Mouse (Mus musculus): ENCODE results near the gene Gm20388.

DNA sequence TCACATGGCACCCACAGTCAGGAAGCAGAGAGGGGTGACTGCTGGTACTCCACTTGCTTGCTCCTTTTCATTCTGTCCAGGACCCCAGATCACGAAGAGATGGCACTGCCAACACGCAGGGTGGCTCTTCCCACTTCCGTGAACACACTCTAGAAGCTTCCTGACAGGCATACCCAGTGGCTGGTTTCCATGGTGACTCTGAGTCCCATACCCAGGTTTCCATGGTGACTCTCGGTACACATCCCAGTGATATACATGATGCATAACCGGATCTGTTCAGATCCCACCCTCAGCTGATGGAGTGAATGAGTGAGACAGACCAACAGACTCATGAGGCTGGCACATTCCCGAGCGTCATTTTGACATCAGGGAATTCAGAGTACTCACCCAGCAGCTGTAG, 1148.5 kb downstream of the Gm20388 start:
- TF ChIP-seq POLR2A (IDR thresholded peaks at IDR 0.05; ENCODE audit: insufficient read depth, low read depth, low read length) = no peak
- TF ChIP-seq CTCF (IDR thresholded peaks at IDR 0.05; ENCODE audit: insufficient read depth, low read depth, low read length) = no peak

Data from olfactory bulb, adult 2 months (tissue).